Mouse (Mus musculus) ES-Bruce4 (cell line): Measurements from ENCODE around the gene Cox4i1.

ENCODE experiments used
- CTCF ChIP-seq: IDR thresholded peaks from one replicate; pipeline ENCODE4 v1.8.1; 2011; ENCODE audit warnings: low read depth, low read length
- EP300 ChIP-seq: IDR thresholded peaks from 2 replicates; pipeline ENCODE4 v1.6.1; 2011; ENCODE audit warnings: low read depth, low read length; ENCODE audit not compliant: insufficient read depth

DNA sequence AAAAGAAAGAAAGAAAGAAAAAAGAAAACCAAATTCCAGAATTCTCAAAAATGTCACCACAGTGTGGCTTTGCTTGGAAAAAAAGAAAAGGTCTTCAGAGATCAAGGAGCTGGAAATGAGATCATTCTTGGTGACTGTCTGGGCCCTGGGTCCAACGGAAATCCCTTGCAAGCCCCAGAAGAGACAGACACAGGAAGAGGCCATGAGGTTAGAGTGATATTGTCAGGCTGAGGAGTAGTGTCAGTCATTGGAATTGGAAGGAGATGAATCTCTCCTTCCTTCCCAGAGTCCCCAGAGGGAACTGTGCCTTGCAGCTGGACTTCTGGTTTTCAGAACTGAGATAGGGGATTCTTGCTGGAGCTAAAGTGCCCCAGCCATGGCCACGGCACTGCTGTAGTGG lies 31.5 kb downstream of the Cox4i1 start:
- TF ChIP-seq CTCF, result no peak
- no peak for TF ChIP-seq EP300
